Mouse (Mus musculus): ENCODE data around the gene Atp13a3. TPM values are rescaled to one million over a fixed set of nuclear protein-coding genes. Genes with fewer than 3 reads are reported as not detected.

Atp13a3 gene
- polyA plus RNA-seq, 1 experiment from 2014 or later = 22.0 TPM

GRCm38 (mm10) chr16:30271223-30271761, 134.5 kb downstream of the Atp13a3 start:
- 49% methylated on average over 8 of the region's 8 CpGs for WGBS
- H3K4me3 ChIP-seq (ENCODE audit: low read depth, low read length) = no peak overlapping the region
- no peaks in the 10 kb centered on the region for H3K4me1 ChIP-seq (replicated peaks; ENCODE audit: control insufficient read depth, insufficient read depth, low read length)
- no peaks in the 10 kb centered on the region for H3K27me3 ChIP-seq (replicated peaks; ENCODE audit: control insufficient read depth, insufficient read depth, low read length)
- TF ChIP-seq CTCF (IDR thresholded peaks at IDR 0.05; ENCODE audit: low read depth) = no peak
- H3K9me3 ChIP-seq (ENCODE audit: control insufficient read depth) = no peaks in the 10 kb centered on the region
- H3K4me2 ChIP-seq (replicated peaks; ENCODE audit: low read depth) = no peak overlapping the region
- no peak for ATAC-seq
- no peaks in the 10 kb centered on the region for H3K36me3 ChIP-seq (ENCODE audit: control insufficient read depth, insufficient read depth)
- H3K27ac ChIP-seq (ENCODE audit: low read depth, low read length) = no peak overlapping the region
- H3K9ac ChIP-seq (ENCODE audit: low read depth, low read length) = no peak overlapping the region

GRCm38 (mm10) chr16:30267359-30267758, 138.4 kb downstream of the Atp13a3 start, which contains the start of gene Cpn2:
TSS of gene Cpn2 (minus strand) at chr16:30267499.
- Histone ChIP-seq H3K27me3 (replicated peaks; ENCODE audit: control insufficient read depth, insufficient read depth, low read length) (no peaks in the 10 kb centered on the region), H3K4me3 (ENCODE audit: low read depth, low read length) (no peak within 1 kb of the TSS), H3K4me2 (replicated peaks; ENCODE audit: low read depth) (0 out of 2 replicates have a peak within 1 kb of the TSS, but pooled peaks have one; percentile 13), H3K36me3 (ENCODE audit: control insufficient read depth, insufficient read depth) (no peaks in the 10 kb centered on the region), H3K27ac (ENCODE audit: low read depth, low read length) (no peak within 1 kb of the TSS), H3K9ac (ENCODE audit: low read depth, low read length) (no peak within 1 kb of the TSS), H3K4me1 (replicated peaks; ENCODE audit: control insufficient read depth, insufficient read depth, low read length) (no peaks in the 10 kb centered on the region), H3K9me3 (ENCODE audit: control insufficient read depth) (no peaks in the 10 kb centered on the region)
- TF ChIP-seq CTCF (IDR thresholded peaks at IDR 0.05; ENCODE audit: low read depth) = no peak
- 39% methylated on average over 5 of the region's 5 CpGs for WGBS
- ATAC-seq = no peak

GRCm38 (mm10) chr16:30266561-30266960, 139.2 kb downstream of the Atp13a3 start:
- 90% methylated on average over 5 of the region's 5 CpGs for WGBS

GRCm38 (mm10) chr16:30265611-30266010, 140.2 kb downstream of the Atp13a3 start:
- Histone ChIP-seq H3K9ac (ENCODE audit: low read depth, low read length) (no peak overlapping the region), H3K4me3 (ENCODE audit: low read depth, low read length) (no peak overlapping the region), H3K4me2 (replicated peaks; ENCODE audit: low read depth) (no peak overlapping the region), H3K27me3 (replicated peaks; ENCODE audit: control insufficient read depth, insufficient read depth, low read length) (no peaks in the 10 kb centered on the region), H3K36me3 (ENCODE audit: control insufficient read depth, insufficient read depth) (no peaks in the 10 kb centered on the region), H3K9me3 (ENCODE audit: control insufficient read depth) (no peaks in the 10 kb centered on the region), H3K4me1 (replicated peaks; ENCODE audit: control insufficient read depth, insufficient read depth, low read length) (no peaks in the 10 kb centered on the region), H3K27ac (ENCODE audit: low read depth, low read length) (no peak overlapping the region)
- no peak for ATAC-seq
- 58% methylated on average over 4 of the region's 4 CpGs for WGBS
- TF ChIP-seq CTCF (IDR thresholded peaks at IDR 0.05; ENCODE audit: low read depth) = no peak

More at GRCm38 (mm10) chr16:30266561-30266960, 139.2 kb downstream of the Atp13a3 start:
- no peak overlapping the region for H3K27ac ChIP-seq (ENCODE audit: low read depth, low read length)
- no peaks in the 10 kb centered on the region for H3K4me1 ChIP-seq (replicated peaks; ENCODE audit: control insufficient read depth, insufficient read depth, low read length)
- no peak overlapping the region for H3K4me3 ChIP-seq (ENCODE audit: low read depth, low read length)
- no peaks in the 10 kb centered on the region for H3K36me3 ChIP-seq (ENCODE audit: control insufficient read depth, insufficient read depth)
- no peak for TF ChIP-seq CTCF (IDR thresholded peaks at IDR 0.05; ENCODE audit: low read depth)
- H3K9ac ChIP-seq (ENCODE audit: low read depth, low read length) = no peak overlapping the region
- no peak for ATAC-seq
- no peaks in the 10 kb centered on the region for H3K27me3 ChIP-seq (replicated peaks; ENCODE audit: control insufficient read depth, insufficient read depth, low read length)
- no peak overlapping the region for H3K4me2 ChIP-seq (replicated peaks; ENCODE audit: low read depth)
- H3K9me3 ChIP-seq (ENCODE audit: control insufficient read depth) = no peaks in the 10 kb centered on the region

- H3K36me3 ChIP-seq (ENCODE audit: control insufficient read depth, insufficient read depth) = no peaks in the 10 kb centered on the region
- H3K4me1 ChIP-seq (replicated peaks; ENCODE audit: control insufficient read depth, insufficient read depth, low read length) = no peaks in the 10 kb centered on the region
- WGBS = 74% methylated on average over 4 of the region's 4 CpGs
- no peak for TF ChIP-seq CTCF (IDR thresholded peaks at IDR 0.05; ENCODE audit: low read depth)
- no peak overlapping the region for H3K4me3 ChIP-seq (ENCODE audit: low read depth, low read length)
- H3K9me3 ChIP-seq (ENCODE audit: control insufficient read depth) = no peaks in the 10 kb centered on the region
- H3K4me2 ChIP-seq (replicated peaks; ENCODE audit: low read depth) = no peak overlapping the region
- ATAC-seq = no peak
- H3K9ac ChIP-seq (ENCODE audit: low read depth, low read length) = no peak overlapping the region
- no peaks in the 10 kb centered on the region for H3K27me3 ChIP-seq (replicated peaks; ENCODE audit: control insufficient read depth, insufficient read depth, low read length)
- H3K27ac ChIP-seq (ENCODE audit: low read depth, low read length) = no peak overlapping the region
Measured at GRCm38 (mm10) chr16:30263156-30263555, 142.6 kb downstream of the Atp13a3 start.

- no peak overlapping the region for H3K4me2 ChIP-seq (replicated peaks; ENCODE audit: low read depth)
- no peak for ATAC-seq
- H3K9me3 ChIP-seq (ENCODE audit: control insufficient read depth) = no peaks in the 10 kb centered on the region
- no peak overlapping the region for H3K27ac ChIP-seq (ENCODE audit: low read depth, low read length)
- WGBS = 2% methylated on average over 2 of the region's 2 CpGs
- no peaks in the 10 kb centered on the region for H3K36me3 ChIP-seq (ENCODE audit: control insufficient read depth, insufficient read depth)
- H3K4me3 ChIP-seq (ENCODE audit: low read depth, low read length) = no peak overlapping the region
- H3K27me3 ChIP-seq (replicated peaks; ENCODE audit: control insufficient read depth, insufficient read depth, low read length) = no peaks in the 10 kb centered on the region
- no peak overlapping the region for H3K9ac ChIP-seq (ENCODE audit: low read depth, low read length)
- peak; percentile 87 for TF ChIP-seq CTCF (IDR thresholded peaks at IDR 0.05; ENCODE audit: low read depth)
- H3K4me1 ChIP-seq (replicated peaks; ENCODE audit: control insufficient read depth, insufficient read depth, low read length) = no peaks in the 10 kb centered on the region
Measured at GRCm38 (mm10) chr16:30262664-30263063, 143.1 kb downstream of the Atp13a3 start.

Other genes starting within 250 kb of the Atp13a3 start
- 0.08 and 0.09 TPM in 2 replicates for gene Cpn2, start 138.5 kb downstream of the Atp13a3 start, polyA plus RNA-seq (2015; fragmentation: Nextera tagmentation; extraction: Ambion mirVana)
- gene Lrrc15, start 122.7 kb downstream of the Atp13a3 start, polyA plus RNA-seq (2015; fragmentation: Nextera tagmentation; extraction: Ambion mirVana) = 0.30 and 0.34 TPM in 2 replicates
- gene Gp5, start 95.2 kb downstream of the Atp13a3 start, polyA plus RNA-seq (2015; fragmentation: Nextera tagmentation; extraction: Ambion mirVana) = 0.13 TPM in 2 replicates
- gene Tmem44, start 144.9 kb upstream of the Atp13a3 start, polyA plus RNA-seq (2015; fragmentation: Nextera tagmentation; extraction: Ambion mirVana) = 2.9 and 3.1 TPM in 2 replicates
- gene Lsg1, start 181.6 kb upstream of the Atp13a3 start, polyA plus RNA-seq (2015; fragmentation: Nextera tagmentation; extraction: Ambion mirVana) = 23.1 and 24.5 TPM in 2 replicates
- gene Fam43a, start 193.7 kb upstream of the Atp13a3 start, polyA plus RNA-seq (2015; fragmentation: Nextera tagmentation; extraction: Ambion mirVana) = 5.6 and 5.9 TPM in 2 replicates